Mouse (Mus musculus) neural tube, embryonic 13.5 days (tissue): ENCODE measurements at regions not wholly inside any gene's neighbourhood (a gene's known extent, or its start where the extent isn't known, plus 50 kb on each side); places are given as distances from the start of the nearest gene placed in this dataset.

ENCODE experiments used
- ATAC-seq: fragments of 200-750 bp; cut with Nextera tagmentation; 2 replicates; pipeline ENCODE4 v1.8.0; 2017; ENCODE audit warnings: low read depth, mild to moderate bottlenecking, moderate TSS enrichment, moderate library complexity
- H3K27ac ChIP-seq: fragments of 300-500 bp; sonication (generic); replicated peaks from 2 replicates; pipeline ENCODE4 v1.5.1; 2015; ENCODE audit warnings: moderate library complexity, mild to moderate bottlenecking, inconsistent platforms
- H3K27me3 ChIP-seq: fragments of 300-500 bp; sonication (generic); 2 replicates; pipeline ENCODE4 v1.6.1; 2015; ENCODE audit warnings: mild to moderate bottlenecking, inconsistent platforms
- H3K36me3 ChIP-seq: fragments of 300-500 bp; sonication (generic); 2 replicates; pipeline ENCODE4 v1.6.1; 2015; ENCODE audit warnings: mild to moderate bottlenecking, inconsistent platforms
- H3K4me1 ChIP-seq: fragments of 300-500 bp; sonication (generic); replicated peaks from 2 replicates; pipeline ENCODE4 v1.6.1; 2015; ENCODE audit warnings: inconsistent platforms
- H3K4me2 ChIP-seq: fragments of 300-500 bp; sonication (generic); 2 replicates; pipeline ENCODE4 v1.6.1; 2015; ENCODE audit warnings: inconsistent platforms, mild to moderate bottlenecking, moderate library complexity
- H3K4me3 ChIP-seq: fragments of 300-500 bp; sonication (generic); 2 replicates; pipeline ENCODE4 v1.5.1; 2015; ENCODE audit warnings: mild to moderate bottlenecking, inconsistent platforms
- H3K9ac ChIP-seq: fragments of 300-500 bp; sonication (generic); 2 replicates; pipeline ENCODE4 v1.6.1; 2015; ENCODE audit warnings: moderate library complexity, mild to moderate bottlenecking, inconsistent platforms
- H3K9me3 ChIP-seq: fragments of 300-500 bp; sonication (generic); 2 replicates; pipeline ENCODE4 v1.6.1; 2016; ENCODE audit warnings: inconsistent platforms
- WGBS: fragments of 180-500 bp; shearing (Covaris S2); methylation state at CpG from one replicate; pipeline ENCODE4 v1.1.7; 2015; 5-methylcytosine and 5-hydroxymethylcytosine counted together

GRCm38 (mm10) chr6:39258656-39259055 lies 52.1 kb upstream of the Kdm7a start:
- Histone ChIP-seq H3K36me3 (no peaks in the 10 kb centered on the region), H3K4me1 (peaks cover 25% of the 10 kb centered on the region), H3K9me3 (no peaks in the 10 kb centered on the region), H3K4me2 (no peak overlapping the region), H3K4me3 (no peak overlapping the region), H3K9ac (no peak overlapping the region), H3K27me3 (peaks cover 18% of the 10 kb centered on the region; the same call in 1 of the 2 replicates), H3K27ac (no peak overlapping the region)
- 86% methylated on average over 4 of the region's 4 CpGs for WGBS
- no peak for ATAC-seq

- Histone ChIP-seq H3K4me2 (peak overlapping the region; percentile 81), H3K9me3 (no peaks in the 10 kb centered on the region), H3K4me1 (peaks cover 25% of the 10 kb centered on the region), H3K9ac (peak overlapping the region; percentile 68), H3K27ac (peak overlapping the region; percentile 83), H3K36me3 (no peaks in the 10 kb centered on the region), H3K27me3 (peaks cover 18% of the 10 kb centered on the region; the same call in 1 of the 2 replicates), H3K4me3 (peak overlapping the region; percentile 45; the same call in 1 of the 2 replicates)
- 42% methylated on average over 7 of the region's 7 CpGs for WGBS
- no peak for ATAC-seq
Observed at GRCm38 (mm10) chr6:39257667-39258395, 51.2 kb upstream of the Kdm7a start.

- H3K4me1 ChIP-seq = peaks cover 25% of the 10 kb centered on the region
- 1% methylated on average over 18 of the region's 18 CpGs for WGBS
- peak overlapping the region; percentile 83 for H3K27ac ChIP-seq
- peak overlapping the region; percentile 68 for H3K9ac ChIP-seq
- peak overlapping the region; percentile 81 for H3K4me2 ChIP-seq
- no peaks in the 10 kb centered on the region for H3K9me3 ChIP-seq
- no peaks in the 10 kb centered on the region for H3K36me3 ChIP-seq
- peak overlapping the region; percentile 45 for H3K4me3 ChIP-seq
- peak; percentile 71 for ATAC-seq
- peaks cover 18% of the 10 kb centered on the region; the same call in 1 of the 2 replicates for H3K27me3 ChIP-seq
Observed at GRCm38 (mm10) chr6:39257111-39257571, 50.6 kb upstream of the Kdm7a start.

DNA sequence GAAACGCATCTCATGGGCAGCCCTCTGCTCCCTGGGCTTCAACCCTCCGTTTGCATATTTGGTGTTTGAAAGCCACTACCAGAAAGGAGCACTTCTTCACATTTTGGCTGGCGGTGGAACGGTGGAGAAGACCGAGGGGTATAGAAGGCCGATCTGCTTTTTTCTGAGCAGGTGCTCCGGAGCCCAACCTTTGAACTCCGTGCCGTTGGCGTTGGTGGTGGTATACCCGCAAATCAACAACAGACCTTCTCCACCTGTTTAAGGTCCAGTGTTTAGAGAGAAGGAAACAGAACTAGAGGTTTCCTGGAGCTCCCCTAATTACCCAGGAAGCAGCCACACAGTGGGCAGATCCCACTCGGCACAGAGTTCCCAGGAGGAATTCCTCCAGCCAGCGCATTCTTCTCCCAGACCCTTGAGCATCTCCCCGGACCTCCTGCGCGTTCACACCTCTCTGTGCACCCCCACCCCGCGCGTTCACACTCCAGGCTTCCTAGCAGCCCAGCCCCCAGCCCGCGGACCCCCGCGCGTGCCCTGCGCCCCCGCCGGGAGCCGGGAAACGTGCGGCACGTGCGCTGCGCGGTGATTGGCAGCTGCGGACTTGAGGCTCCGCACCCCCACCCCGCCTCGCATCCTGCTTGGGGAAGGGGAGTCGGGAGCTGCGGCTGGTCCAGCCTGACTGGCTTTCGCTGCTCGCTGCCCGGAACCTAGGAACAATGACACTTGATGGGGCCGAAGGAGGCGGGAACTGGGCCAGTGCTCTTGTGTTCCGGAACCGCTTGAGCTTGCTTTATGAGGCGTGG lies 49.9 kb upstream of the Kdm7a start:
- peak overlapping the region; percentile 83 for H3K27ac ChIP-seq
- H3K36me3 ChIP-seq = no peaks in the 10 kb centered on the region
- peak overlapping the region; percentile 45 for H3K4me3 ChIP-seq
- no peaks in the 10 kb centered on the region for H3K9me3 ChIP-seq
- peak overlapping the region; percentile 81 for H3K4me2 ChIP-seq
- ATAC-seq = peak; percentile 88
- 3% methylated on average over 48 of the region's 48 CpGs for WGBS
- H3K9ac ChIP-seq = peak overlapping the region; percentile 68
- peaks cover 25% of the 10 kb centered on the region for H3K4me1 ChIP-seq
- peaks cover 18% of the 10 kb centered on the region; the same call in 1 of the 2 replicates for H3K27me3 ChIP-seq
